Mouse (Mus musculus): ENCODE measurements at regions not wholly inside any gene's neighbourhood (a gene's known extent, or its start where the extent isn't known, plus 50 kb on each side); places are given as distances from the start of the nearest gene placed in this dataset.

DNA sequence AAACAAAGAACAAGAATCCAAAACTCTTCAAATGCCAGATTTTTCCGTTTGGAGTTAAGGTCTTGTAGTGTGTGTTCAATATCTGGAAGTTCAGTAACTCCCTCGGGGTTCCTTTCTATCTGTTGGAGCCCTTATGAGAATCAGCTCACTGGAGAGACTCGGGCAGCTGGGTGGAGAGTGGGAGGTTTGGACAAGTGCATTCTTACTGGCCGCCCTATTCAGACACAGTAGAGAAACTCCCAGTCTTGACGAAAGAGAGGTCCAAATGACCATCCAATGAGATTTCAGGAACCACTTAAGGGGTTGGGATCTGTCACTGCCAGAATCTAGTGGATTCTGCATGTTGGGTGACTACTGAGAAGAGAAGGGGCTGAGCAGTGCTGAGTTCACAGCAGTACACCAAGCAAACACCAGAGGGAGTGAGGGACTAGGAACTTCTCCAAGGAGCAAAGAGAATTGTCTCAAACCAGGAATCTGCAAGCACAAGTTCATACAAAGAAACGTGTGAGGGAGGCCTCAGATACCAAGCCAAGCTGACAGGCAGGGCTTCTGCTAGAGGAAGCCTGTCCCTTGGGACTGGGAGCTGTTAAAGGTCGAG is 310.0 kb upstream of the Magi2 start:
- peak; percentile 16 for DNase-seq (ENCODE audit: low read depth, low spot score)

- no peak for DNase-seq (ENCODE audit: low read depth, low spot score)
These were observed 272.9 kb upstream of the Magi2 start for GRCm38 (mm10) chr5:18953875-18954474.
